Mouse (Mus musculus) telencephalon, adult 2 months (tissue): ENCODE data around the gene Slmap.
"Not testable (repeated sequence)": the region's sequence is repeated elsewhere in the genome, so short reads cannot be mapped to it uniquely, and the experiment has no call there.

Experiments used
- DNase-seq: peaks from one replicate; pipeline ENCODE4 v3.0.0-alpha.2; 2011; ENCODE audit warnings: low read depth, low spot score

Slmap gene

DNA sequence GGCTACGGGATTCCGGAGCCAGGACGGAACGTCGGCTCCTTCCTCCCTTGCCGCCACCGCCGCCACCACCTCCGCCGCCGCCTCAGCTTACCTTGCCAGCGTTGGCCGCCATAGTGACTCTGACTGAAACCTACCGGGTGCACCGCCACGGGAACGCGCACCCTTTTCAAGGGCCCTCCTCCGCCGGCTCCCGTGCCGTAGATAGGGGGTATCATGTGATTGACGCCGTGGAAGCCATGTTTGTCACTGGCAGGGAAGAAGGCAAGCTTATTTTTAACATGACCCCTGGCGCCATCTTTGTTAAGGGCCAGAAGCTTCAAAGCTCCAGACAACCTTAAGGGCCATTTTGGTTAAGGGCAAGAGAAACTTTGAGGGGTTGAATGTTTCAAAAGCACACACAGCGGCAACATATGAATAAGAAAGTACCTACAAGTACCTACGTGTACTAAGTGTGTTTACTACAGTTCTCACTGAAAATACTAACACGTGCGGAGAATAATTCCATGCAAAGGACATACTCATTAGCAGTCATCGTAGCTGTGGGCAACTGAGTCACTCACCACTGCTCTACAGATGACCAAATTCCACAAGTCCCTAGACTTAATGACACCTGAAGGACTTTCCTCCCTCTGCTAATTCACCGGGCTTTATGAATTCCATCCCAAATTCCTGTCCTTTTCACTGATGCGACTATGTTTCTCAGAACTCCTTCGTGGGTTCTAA is at the start of gene Slmap:
Slmap (minus strand) TSS at position 175 of the 723 bp plus-strand sequence.
- peak; percentile 98 for DNase-seq

DNA sequence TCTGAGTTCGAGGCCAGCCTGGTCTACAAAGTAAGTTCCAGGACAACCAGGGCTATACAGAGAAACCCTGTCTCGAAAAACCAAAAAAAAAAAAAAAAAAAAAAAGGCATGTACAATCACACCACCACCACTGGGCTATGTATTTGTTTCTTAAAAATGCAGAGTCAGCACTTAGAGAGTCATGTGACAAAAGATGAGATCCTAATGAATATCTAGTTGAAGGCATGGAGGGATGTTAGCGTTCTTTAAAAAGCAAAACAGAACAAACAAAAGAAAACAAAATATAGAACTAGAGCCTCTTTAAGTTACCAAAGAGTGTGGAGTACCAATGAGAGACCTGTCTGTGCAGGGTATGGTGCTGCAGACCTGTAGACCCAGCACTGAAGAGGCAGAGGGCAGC is 48.9 kb upstream of the Slmap start:
- DNase-seq, result no peak

DNA sequence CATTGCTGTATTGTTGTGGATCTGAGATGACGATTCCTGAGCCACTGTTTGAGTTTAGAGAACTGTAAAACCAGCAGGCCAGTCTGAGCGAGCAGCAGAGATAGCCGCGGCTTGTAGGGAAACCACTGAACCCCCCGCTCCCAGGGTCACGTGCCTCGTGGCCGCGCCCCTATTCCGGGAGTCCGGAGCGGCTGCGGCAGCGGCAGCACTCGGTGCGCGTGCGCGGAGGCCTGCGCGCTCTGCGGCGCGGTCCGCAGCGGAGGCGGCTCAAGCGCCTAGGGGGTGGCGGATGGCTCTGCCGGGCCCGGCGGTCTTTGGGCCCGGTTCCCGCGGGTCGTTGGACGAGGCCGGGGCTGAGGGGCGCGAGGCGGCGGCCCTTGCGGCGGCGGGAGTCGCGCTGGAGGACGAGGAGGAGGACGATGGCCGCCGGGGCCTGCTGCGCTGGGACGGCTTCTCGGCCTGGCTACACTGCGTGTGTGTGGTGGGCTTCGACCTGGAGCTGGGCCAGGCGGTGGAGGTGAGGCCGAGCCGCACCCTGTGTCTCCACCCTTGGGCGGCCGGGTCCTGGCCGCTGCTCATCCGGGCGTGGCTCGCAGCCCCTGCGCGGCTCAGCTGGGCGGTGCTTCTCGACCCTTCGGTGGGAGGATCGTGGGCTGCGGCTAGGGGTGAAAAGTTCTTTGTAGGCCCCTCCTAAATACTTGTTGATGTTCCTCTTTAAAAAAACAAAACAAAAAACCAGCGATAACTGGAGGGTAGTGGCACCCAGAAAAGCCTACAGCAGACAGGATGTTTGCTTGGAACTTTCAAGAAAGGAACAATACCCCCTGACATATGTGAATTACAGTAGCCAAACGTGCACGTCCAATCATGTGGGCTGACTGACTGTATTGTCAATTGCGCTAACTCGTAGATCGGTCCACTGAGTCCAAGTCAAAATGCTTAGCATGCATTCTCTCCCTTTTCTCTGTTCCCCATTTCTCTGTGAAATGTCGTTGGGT is 44.9 kb upstream of the Slmap start:
- peak; percentile 72 for DNase-seq

DNA sequence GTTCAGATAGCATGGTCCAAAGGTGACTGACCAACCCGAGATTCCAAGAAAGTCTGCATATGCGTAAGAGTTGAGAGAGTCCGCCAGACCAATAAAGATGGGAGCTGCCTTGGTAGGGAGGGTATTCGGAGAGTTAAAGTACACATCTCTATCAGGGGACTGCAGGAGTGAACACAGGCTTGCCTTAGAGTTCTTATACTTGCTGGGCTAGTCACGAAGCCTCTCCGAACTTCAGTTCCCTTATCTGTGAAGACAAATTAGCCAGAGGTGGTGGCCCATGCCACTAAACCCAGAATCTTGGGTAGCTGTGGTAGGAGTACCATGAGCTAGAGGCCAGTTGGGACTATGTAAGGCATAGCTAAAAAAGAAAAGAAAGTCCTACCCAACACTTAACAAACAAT is 44.1 kb upstream of the Slmap start:
- DNase-seq, result no peak

DNA sequence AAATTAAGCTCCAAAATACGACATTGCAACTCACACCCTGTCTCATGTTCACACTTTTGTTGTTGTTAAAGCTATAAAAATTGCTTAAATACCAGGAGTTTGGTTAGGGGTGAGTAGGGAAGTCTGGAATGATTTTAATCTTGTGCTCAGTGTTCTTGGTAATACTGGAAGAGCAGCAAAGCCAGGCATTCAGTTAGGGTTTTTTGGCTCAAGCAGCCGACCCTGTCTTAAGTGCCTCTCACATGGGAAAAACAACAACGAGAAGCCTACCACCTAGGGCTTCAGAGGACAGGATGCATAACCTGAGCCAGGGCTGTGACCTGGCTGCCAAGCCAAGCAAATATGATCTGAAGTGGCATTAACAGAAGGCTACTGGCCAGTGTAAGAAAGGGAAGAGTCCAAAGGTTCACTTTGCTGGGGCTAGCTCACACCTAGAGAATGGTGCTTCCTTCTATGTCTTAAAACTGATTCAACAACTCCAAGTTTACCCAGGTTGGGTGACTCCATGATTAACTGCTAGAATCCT is 41.6 kb upstream of the Slmap start:
- DNase-seq, result no peak

DNA sequence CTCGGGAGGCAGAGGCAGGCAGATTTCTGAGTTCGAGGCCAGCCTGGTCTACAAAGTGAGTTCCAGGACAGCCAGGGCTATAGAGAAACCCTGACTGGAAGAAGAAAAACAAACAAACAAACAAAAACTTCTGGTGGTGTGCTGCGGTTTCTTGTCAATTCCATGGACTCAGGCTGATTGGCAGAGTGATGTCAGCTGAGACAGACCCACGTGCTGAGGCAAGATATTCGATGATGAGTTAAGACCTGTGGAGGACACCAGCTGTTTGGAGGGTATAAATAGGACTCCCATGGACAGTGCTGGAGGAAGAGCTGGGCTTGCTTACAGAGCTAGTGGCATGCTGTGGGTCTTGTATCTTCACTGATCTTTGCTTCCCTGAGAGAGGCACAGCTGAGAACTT is 38.8 kb upstream of the Slmap start, which contains the start of gene Dennd6a:
Dennd6a (plus strand) TSS at position 301 of the 400 bp plus-strand sequence.
- not testable (repeated sequence) for DNase-seq

DNA sequence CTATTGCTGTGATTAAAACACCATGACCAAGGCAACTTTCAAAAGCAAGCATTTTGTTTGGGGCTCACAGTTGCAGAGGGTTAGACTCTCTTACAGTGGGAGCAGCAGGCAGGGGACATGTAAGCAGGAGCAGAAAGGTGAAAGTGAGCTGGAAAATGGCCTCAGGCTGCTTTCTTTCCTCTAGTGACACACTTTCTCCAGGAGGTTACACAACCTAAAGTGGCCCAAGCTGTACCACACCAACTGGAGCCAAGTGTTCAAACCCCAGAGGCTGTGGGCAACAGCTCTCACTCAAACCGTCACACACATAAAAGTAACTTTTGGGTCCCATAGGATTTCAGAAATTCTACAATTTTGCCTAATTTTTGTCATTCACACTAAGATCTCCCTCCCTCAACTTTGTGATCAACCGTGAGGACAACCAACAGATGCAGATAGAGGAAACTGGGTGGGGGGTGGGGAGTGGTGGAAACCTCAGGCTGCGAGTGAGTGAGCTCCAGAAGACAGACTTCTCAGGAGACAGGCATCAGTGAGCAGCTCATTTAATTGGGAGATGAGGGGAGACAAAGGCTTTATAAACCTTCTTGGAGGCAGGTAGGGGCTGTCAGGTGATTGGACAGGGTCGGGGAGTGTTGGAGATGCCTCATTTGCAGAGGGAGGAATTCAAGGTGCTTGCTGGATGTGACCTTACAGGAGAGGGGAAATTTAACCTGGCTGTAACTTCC is 37.4 kb upstream of the Slmap start:
- no peak for DNase-seq

DNA sequence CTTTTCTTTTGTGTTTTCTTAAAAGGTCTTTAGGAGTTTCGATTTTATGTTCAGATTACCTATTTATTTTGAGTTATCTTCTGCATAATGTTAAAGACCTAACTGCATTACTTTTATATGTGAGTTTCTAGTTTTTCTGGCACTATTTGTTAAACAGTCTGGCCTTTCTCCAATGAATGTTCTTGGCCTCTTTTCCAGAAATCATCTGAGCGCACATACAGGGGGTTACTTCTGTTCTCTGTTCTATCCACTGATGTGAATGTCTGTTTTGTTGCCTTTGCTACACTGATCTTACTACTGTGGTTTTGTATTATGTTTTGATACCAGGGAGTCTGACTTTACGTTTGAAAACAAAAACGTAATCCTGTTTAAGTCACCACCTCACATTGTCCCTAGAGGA is 35.1 kb upstream of the Slmap start:
- DNase-seq, result peak; percentile 19

DNA sequence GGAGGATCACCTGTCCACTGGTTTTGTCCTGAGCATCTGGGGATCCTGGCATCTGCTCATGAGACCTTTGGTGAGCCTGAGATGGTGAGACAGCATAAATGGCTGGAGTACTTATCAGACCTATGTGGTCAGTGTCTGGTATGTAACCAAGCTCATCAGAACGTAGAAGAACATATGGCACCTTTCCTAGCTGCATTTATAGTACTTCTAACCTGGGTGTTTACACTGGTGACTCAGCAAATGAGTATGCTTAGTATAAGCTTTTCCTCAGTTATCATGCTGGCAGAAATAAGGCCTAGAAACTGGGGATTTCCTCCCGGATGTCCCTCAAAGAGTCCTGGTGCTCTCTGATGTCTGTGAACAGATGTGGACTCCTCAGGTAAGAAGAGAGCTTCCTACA is 27.5 kb upstream of the Slmap start:
- DNase-seq, result no peak

DNA sequence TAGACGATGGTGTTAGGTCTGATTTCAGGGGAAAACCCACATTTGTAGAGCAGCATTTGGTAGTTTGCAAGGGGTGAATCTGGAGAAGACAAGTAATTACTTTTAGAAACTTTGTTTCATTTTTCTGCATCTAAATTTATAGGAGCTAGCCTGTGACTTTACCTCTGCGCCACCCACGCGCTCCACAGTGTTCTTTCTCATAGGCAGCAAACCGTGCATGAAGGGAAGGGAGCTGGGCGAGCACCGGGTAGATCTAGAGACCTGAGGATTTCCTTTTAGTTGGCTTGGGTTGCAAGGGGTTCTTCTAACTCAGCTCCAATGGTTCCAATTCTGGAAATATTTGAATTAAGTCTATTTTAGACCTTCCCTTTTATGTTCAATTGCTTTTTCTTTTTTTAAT is 23.8 kb upstream of the Slmap start:
- no peak for DNase-seq

DNA sequence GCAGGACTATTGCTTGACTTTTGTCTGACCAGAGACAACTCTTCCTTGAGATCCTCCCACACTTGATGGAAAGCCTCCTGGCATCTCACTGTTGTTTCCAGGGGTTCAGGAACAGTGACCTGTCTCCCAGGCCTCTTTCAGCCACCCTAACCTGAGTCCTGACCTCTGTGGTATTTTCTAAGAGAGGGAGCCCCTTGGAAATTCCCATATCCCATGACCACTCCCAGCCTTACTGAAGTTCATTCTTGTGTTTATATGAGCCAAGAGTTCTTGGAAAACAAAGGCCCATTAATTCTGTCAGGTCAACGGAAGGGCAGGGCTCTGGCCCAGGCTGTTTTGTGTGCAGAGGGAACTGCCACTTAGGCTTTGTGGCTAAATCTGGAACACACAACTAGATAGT is 22.9 kb upstream of the Slmap start:
- no peak for DNase-seq

DNA sequence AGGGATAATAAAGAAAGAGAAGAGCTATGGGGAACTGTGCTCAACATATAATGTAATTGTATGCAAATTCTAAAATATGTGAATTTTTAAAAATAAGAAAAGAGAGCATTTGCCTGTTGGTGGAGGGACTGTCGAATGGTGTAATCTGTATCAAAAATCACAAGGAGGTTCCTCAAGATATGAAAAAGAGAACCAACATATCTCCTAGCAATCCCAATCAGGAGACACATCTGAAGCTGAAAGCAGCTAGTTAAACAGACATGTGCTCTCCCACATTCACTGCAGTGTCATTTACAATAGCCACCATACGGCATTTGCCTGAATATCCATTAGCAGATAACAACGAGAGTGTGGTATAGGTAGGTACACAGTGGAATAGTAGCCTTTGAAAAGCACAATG is 18.1 kb upstream of the Slmap start:
- DNase-seq, result no peak

DNA sequence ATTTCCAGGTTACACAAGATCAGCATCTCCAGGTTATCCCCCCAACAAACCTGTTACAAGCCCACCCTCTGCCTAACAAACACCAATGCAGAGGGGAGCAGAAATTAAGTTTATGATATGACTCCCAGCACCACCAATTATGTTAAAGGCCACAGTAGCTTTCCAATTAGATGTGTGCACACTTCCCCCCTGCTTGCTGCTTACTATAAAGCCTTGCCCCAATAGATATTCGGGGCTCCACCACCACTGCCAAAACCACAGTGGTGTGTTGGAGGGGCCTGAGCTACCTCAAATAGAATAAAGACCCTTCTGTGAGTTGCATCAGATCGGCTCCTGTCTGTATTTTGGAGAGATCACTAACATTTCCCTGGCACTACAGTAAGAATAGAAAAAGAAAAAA is 17.7 kb upstream of the Slmap start:
- DNase-seq, result no peak

DNA sequence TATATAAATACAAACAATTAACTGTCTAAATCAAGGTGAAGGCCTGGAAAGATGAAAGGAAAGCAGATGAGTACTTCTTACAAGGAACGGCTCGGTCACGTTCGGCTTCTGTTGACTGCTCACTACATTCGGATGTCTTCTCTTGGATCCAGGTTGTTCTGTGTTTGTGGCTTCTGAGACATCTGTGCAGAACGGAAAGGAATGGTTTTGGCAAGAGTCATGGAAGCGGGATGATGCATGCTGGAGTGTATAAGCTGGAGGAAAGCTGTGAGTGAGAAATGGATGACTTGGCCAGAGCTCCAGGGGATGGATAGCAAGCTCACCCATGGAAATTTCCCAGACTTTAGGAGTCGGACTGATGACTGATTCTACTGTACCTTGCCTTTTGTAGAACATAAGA is 16.0 kb upstream of the Slmap start:
- no peak for DNase-seq

DNA sequence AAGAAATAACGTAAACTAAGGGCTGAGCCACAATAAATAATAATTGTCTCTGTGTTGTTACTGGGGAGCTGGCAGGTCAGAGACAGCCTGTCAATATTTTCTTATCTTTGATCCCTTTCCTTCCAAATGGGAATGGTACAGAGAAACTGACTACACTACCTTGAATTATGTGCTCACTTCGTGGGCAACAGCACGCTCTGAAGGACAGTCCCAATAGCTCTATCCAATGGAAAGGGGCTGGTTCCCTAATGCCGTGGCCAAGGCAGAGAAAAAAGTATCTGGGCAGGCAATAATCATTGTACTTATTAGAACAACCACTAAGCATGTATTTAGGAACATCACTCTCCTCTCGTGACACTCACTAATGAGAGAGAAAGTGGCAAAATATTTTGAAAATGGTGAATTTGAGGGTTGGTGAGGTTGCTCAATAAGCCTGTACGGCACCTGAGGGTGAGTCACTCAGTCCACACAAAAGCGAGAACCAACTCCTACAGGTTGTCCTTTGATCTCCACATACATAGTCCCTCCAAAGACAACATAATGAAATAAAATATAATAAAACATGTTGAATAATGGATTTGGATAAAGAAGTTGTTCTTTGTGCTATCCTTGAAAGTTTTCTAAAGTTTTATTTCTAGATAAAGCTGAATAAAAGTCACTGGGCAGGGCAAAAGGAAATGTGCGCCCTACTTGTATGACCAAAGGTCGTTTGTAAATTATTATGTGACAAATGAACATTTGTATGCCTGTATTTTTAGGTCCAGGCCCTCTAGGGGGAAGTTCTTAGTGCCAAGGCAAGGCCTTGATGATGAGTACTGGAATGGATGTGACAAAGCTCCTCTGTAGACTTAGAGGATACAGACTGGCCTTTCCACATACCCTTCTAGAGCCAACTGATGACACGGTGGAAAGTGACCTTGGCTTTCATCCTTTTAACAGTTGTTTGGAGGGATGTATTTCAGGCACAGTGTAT is 13.1 kb upstream of the Slmap start:
- DNase-seq, result no peak

DNA sequence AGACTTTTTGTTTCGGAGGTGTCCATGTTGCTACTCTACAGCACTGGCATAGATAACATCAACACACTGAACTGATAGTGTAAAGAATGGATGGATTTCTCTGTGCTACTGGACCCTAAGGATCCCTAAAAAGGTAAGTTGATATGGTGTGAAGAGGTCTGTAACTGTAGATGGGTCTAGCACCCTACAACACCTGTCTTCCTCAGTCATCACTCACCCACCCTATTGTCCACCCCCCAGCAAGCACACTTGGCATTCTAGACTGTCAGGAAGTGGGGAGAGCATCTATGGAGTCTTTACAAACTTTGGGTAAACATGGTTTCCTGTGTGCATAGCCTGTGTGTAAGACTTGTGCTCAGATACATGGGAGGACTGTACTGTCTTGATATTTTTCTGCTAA is 7.4 kb upstream of the Slmap start:
- no peak for DNase-seq

DNA sequence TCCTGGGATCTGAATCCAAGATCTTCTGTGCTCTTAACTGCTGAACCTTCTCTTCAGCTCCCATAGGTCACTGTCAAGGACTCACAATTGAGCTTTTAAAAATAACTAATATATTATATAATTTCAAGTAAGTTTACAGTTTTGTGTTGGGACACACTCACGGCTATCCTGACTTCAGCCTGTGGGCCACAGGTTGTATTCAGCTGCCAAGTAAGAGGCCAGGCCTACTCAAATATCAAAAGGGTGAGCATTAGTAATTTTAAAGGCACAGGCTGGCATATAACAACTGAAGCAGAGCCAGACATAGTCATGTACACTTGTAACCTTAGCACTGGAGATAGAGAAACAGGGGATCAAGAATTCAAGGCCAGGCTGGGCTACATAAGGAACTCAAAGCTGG is 5.8 kb upstream of the Slmap start:
- no peak for DNase-seq

DNA sequence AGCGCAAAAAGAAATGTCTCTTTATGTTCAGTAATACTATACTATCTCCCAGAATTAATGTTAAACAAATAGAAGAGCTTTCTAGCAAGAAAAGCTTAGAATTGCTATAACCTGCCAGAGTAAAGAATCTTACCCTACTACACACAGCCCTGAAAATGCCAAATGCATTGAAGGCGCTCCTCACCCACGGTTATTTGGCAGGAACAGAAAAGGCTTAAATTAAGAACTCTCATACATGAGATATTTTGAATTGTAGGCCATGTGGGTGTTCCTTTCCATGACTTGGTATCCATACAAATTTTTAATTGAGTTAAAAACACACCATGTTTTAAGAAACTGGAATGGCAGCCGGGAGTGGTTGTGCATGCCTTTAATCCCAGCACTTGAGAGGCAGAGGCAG is 4.5 kb upstream of the Slmap start:
- peak; percentile 77 for DNase-seq

DNA sequence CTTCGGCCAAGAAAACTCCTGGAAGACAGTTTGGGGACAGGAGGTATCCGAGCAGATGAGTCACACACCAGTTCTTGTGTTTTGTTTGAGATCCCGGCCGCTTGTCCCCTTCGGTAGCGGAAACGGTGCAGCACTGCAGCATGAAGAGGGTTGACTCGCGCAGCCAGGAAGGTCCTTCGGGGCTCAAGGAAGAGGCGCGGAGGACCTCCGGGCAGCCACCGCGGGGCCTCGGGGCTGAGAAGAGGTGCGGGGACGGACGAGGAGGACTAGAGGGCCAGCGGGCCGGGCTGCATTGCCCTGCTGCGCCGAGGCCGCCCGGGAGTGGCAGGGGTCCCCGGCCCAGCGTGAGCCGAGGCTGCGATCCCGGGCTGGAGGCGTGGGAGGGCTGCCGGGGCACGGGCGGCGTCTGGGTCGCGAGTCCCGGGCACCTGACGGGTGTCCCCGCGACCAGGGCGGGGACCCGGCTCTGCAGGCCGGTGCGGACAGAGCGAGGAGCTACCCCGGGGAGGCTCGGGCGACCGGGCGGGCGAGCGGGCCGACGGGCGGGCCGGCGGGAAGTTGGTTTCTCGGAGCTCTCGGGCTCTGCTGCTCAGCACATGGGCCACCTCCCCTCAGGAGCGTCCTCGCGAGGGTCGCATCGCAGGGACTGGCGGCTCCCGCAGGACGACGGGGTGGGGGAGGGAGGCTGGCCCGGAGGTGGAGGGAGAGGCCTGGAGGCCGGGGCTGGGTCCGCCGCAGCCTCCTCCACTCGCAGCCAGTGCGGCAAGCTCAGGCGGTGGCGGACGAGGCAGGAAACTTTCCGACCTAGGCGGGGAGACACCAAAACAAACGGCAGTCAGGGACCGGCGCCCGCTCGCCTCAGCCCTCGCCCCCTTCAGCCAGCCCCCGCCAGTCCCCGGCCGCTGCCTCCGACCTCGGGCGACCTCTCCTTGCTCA is 642 bp downstream of the Slmap start:
- no peak for DNase-seq

DNA sequence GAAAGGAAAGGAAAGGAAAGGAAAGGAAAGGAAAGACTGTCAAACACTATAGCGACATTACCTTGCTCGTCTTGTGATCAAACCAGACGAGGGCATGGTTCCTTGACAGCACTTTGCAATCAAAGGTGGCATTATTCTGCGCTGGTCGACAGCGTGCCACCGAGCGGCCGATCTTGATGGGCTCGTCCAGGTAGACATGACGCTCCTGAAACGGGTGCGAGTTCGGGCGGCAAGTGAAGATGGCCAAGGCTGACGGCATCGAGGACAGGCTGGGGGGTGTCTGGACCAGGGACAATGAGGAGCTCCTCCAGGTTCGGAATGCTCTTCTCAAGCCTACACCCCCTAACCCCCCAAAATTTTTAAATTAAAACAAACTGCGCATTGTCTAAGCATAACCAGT is 1.5 kb downstream of the Slmap start:
- DNase-seq, result no peak
